Mouse (Mus musculus) spleen, postnatal 10 days (tissue): ENCODE measurements around the gene Cd6.

Experiments used
- DNase-seq, 2 experiments: peaks; one replicate each; pipeline ENCODE4 v3.0.0; 2021 to 2022; ENCODE audit warnings: low spot score in 2 of 2

Cd6 gene

DNA sequence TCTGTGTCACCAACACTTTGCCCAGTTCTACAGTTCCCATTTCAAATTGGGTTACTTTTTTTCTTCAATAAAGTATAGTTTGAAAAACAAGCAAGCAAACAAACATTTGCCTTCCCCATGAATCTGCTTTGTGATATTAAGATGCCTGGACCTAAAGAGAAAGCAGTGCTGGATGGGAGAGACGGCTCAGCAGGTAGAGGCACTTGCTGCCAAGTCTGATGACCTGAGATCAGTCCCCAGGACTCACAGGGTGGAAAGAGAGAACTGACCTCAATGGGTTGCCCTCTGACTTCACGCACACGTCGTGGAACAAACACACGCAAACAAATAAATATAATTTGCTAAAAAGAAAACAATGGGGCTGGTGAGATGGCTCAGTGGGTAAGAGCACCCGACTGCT is 28.0 kb downstream of the Cd6 start:
- DNase-seq: no peak

DNA sequence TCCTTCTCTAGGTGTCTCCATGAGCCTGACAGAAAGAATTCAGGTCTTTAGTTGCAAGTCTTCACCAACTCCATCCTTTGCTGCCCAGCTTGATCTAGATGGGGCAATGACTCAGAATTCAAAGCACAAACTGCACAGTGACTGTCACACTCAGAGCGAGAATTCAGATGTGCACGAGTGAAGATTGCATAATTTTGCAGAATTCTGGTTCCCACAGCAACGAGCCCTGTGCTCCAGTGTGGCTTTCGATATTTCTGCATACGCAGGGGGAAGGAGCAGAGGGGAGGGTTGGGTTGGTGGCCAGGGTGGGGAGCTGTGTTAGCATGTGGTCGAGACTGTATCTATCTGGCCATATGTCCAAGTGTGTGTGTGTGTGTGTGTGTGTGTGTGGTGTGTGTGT is 28.8 kb downstream of the Cd6 start:
- DNase-seq: no peak

DNA sequence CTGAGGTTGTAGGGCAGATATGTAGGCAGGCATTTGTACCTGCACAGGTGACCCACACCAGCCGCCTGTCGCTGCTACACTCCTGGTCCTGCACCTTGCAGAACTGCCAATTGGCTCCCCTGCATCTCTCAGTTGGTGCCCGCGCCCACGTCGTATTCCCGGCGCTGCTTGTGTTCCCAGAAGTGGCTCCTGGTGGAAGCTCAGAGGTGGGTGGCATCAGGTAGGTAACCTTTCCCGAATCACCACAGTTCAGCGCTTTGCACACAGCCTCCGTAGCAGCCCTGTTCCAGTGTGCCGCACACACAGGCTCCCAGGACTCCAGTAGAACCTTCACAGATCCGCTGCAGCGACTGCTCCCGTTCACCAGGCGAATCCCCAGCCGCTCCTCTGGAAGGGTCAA is 30.7 kb downstream of the Cd6 start:
- DNase-seq: no peak

DNA sequence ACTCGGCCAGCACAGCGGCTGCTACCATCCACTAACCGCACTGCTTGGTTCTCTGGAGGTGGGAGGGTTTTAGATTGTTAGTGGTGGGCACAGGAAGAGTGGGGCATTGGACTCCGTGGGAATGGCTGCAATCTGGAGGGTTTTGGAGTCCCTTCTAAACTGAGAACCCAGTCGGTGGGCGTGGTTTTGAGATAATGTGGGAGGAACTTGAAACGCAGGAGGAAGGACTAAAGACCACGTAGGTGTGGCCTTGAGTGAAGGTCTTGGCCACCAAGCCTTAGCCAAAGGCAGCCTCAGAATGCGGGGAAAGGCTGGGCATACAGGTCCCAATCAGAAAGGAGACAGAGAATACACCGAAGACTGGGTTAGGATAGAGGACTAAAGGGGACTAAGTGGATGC is 31.3 kb downstream of the Cd6 start:
- no peak for DNase-seq

GRCm38 (mm10) chr19:10794916-10795315 is 34.9 kb downstream of the Cd6 start:
- no peak for DNase-seq

DNA sequence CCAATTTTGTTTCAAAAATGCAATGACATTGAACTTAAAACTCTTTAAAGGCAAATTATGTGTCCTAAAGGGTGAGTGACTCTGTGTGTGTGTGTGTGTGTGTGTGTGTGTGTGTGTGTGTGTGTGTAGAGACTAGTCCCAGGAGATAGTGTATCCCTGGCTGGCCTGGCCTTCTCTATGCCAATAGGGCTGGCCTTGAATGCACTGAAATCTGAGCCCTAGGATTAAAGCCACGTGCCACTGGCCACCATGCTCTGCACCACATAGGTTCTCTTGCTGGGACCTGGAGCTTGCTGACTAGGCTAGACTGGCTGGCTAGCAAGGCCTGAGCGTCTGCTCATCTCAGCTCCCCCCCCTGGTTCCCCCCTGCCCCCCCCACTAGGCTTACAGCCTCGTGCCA is 36.8 kb downstream of the Cd6 start:
- DNase-seq: no peak

DNA sequence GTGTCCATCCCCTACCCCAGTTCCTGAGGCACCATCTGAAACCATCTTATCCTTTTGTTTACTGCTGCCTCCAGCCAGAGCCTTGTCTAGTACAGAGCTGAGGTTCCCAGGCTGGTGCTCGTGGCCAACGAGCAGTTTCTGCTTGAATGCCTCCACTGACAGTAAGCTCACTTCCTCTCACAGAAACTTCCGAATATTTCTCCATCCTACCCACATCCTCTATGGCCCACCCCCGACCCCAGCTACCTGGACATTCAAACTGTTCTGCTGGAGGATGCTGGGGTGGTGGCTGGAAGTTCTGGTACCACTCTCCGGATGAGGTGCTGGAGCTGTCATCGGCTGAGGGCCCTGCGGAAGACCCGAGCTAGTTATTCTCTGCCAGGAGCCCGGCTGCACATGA is 39.5 kb downstream of the Cd6 start:
- no peak for DNase-seq

- no peak for DNase-seq
These were observed 41.6 kb downstream of the Cd6 start for GRCm38 (mm10) chr19:10788242-10788641.

DNA sequence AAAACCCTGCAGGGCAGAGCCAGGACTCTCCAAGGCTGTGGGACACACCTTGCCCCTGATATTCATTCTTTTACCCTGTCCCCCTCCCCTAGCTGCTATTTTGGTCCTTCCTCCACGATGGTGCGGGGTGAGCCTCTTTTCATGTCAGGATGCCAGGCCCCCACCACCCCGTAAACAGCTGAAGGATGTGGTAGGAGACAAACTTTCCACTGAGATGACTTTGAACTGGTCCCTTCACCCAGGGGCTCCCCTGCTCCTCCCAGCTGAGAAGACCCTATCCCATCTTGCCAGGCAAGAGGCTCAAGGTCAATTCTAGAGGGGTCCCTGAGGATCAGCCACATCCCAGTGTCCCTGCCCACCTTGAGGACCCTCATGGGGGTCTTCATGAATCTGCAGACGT is 42.5 kb downstream of the Cd6 start:
- DNase-seq: no peak

GRCm38 (mm10) chr19:10786753-10787152 is 43.1 kb downstream of the Cd6 start:
- no peak for DNase-seq

- no peak for DNase-seq
These were observed 44.9 kb downstream of the Cd6 start for GRCm38 (mm10) chr19:10784796-10785459.

DNA sequence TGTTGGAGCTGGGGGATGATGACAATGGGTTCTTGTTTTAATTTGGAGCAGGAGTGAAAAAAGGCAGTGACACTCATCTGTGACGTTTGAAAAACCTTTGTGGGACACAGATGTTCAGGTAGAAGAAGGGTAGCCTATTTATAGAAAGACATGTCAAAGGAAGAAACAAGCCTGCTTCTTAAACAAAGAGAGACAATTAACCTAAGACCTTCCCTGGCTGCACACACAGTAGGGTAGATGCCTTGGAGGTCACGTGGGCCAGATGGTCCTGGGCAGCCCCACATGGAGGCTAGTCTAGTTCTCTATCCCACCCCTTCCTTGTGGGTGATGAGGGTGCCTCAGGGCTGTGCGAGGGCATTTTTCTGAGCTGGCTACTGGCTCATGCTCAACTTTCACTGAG is 45.8 kb downstream of the Cd6 start:
- DNase-seq: no peak

- no peak for DNase-seq
These were observed 46.7 kb downstream of the Cd6 start for GRCm38 (mm10) chr19:10783168-10783567.

DNA sequence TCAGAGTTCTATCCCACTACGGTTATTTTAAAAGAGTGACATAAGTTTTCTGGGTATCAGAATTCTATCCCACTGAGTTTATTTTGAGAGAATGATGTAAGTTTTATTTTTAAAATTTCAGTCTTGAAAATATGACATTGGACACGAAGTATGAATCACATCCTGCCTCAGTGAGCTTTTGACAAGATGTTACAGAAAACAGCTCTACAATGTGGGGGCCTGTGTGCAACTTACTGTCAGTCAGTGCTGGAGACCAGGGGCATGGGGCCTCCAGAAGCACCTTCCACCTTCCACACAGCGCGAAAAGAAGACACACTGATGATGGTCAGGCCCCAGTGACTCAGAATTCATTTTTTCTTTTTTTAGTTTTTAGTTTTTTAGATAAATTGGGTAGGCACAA is 48.2 kb downstream of the Cd6 start:
- no peak for DNase-seq

GRCm38 (mm10) chr19:10776906-10777305 is 53.0 kb downstream of the Cd6 start:
- DNase-seq: no peak

DNA sequence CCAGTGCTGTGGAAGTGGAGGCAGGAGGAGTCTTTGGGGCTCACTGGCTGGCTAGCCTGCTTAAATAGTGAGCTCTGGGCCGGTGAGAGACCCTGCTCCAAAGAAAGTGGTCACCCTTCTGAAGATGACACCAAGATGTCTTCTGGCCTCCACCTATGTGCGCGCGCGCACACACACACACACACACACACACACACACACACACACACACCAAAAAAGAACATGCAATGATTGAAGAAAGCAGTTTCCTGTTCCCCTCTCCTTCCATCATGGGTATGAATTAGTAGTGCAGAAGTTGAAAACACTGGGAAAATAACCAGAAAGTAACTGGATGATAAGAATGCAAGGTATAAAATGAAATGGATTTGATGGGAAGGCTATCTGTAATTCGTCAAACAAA is 55.7 kb downstream of the Cd6 start:
- no peak for DNase-seq

GRCm38 (mm10) chr19:10773384-10773783 is 56.5 kb downstream of the Cd6 start:
- no peak for DNase-seq

GRCm38 (mm10) chr19:10772866-10773265 is 57.0 kb downstream of the Cd6 start:
- DNase-seq: no peak

DNA sequence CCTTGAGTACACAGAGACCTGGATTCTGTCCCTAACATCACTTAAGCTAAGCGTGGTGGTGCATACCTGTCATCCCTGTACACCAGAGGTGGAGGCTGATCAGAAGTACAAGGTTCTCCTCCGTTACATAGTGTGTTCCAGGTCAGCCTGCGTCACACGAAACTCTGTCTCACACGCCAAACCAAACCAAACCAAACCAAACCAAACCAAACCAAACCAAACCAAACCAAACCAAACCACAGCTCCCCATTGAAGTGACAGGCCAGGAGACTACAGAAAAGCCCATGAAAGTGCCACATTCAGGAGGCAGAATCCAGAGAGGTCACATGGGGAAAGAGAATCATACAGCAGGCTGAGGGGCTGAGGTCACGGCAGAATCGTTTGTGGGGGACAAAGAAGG is 57.9 kb downstream of the Cd6 start:
- no peak for DNase-seq

- DNase-seq: no peak
These were observed 60.2 kb downstream of the Cd6 start for GRCm38 (mm10) chr19:10769429-10770195.

DNA sequence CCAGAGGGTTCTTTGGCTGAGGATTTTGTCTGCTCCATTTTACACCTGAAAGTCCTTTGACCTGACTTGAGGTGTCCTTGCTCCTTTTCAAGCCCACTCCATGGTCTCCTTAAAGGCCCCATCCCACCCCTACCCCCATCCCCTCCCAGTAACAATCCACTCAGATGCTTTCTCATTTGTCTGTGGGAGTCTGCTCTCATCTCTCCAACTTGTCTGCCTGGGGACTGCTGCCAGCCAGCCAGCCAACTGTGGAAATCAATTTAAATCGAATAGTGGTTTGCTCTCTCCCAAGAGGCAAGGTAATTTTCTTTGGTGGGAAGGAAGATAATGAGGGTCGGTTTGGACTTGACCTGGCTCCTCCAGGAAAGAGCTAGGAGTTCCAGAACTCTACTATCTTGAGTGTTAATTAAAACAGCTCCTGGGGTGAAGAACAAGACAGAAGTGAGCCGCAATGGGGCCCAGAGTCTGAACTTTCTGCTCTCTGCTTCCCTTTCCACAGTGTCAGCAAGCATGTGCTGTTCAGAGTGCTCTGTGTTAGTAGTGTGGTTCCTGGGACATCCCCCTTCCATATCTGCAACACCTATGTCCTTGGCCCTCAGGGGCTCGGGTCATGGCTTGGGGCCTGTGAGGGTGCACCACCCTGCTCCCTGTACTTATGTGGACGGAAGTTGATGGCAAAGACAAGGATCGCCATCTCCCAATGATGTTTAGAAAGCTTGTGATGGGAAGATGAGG is 61.0 kb downstream of the Cd6 start:
- DNase-seq: no peak

- DNase-seq: no peak
These were observed 62.2 kb downstream of the Cd6 start for GRCm38 (mm10) chr19:10767631-10768030.
